Comparison of ENCODE assay signal across 9 mouse cellular contexts in the genomic region with DNA sequence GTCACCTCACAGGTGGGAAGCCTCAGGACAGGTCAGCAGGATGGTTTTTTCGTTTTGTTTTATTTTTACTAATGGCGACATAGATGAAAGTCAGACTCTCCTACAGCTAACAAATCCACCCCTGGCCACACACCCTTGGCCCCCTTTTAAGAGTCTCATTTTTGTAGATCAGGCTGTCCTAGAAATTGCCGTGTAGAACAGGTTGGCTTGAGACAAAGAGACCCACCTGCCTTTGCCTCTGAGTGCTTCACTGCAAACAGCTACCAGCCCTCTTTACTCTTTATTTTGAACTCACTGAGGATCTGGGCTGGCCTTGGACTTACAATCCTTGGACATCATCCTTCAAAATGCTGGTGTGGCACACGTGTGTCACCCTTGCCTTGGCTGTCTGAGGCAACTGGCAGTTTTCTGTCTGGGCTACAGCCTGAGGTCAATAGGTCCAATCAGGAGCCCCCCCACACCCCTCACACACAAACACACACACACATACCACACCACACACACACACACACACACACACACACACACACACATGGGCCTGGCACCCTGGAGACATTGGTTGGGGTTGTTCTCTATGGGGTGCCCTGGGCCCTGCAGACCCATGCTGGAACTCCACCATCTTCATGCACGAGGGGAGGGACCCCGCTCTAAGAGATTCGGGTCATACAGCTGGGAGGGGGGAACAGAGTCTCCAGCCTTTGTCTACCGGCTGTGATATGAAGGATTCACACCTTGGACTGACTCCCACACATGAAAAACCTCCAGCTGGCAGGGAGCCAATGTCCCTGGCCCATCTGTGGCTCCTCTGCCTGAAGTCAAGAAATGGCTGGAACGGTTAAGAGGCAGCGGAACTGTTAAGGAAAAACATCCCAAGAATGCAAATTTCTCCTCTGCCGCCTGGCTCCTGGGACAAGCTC. TPM values are rescaled to one million over a fixed set of nuclear protein-coding genes. Genes with fewer than 3 reads are reported as not detected.
DNase-seq lines count a peak whose midpoint lies in the region; ATAC-seq and TF ChIP-seq lines count a peak whose summit lies in the region.
"Had no signal": no experiment of that assay in that cellular context is flagged by ENCODE, and none has a peak within 500 bp of the region (broad histone marks: within the 10 kb centered on the region; RNA-seq: fewer than 3 reads in every experiment).

No protein-coding gene starts in this region.

- H3K36me3 ChIP-seq in forebrain, embryonic 10.5 days (replicated peaks): no peaks in the 10 kb centered on the region
- no peaks in the 10 kb centered on the region for H3K36me3 ChIP-seq in forebrain, embryonic 16.5 days (ENCODE audit: control insufficient read depth, insufficient read depth)
- no peaks in the 10 kb centered on the region for H3K36me3 ChIP-seq in stomach, embryonic 15.5 days
- no peaks in the 10 kb centered on the region for H3K36me3 ChIP-seq in stomach, postnatal 0 days (ENCODE audit: control insufficient read depth, insufficient read depth, low read length)
- no peaks in the 10 kb centered on the region for H3K36me3 ChIP-seq in intestine, embryonic 15.5 days
- no peaks in the 10 kb centered on the region for H3K36me3 ChIP-seq in thymus, adult 2 months (ENCODE audit: control insufficient read depth, insufficient read depth, low read length)
- H3K36me3 ChIP-seq: liver, embryonic 13.5 days had no signal

- no peak for TF ChIP-seq EP300 in stomach, postnatal 0 days (optimal IDR thresholded peaks at IDR 0.05)

- no peak for TF ChIP-seq CTCF in stomach, postnatal 0 days (IDR thresholded peaks at IDR 0.05; ENCODE audit: low read depth)
- TF ChIP-seq CTCF in thymus, adult 2 months (IDR thresholded peaks at IDR 0.05; ENCODE audit: borderline replicate concordance, control insufficient read depth, extremely low read depth, insufficient read depth, low read length, poor library complexity): no peak

- no peak for DNase-seq in forebrain, embryonic 10.5 days (ENCODE audit: extremely low spot score, low spot score)
- DNase-seq in stomach, postnatal 0 days (ENCODE audit: low spot score): no peak
- peak; percentile 33 for DNase-seq in mesoderm, embryonic 11.5 days (ENCODE audit: low read depth, low spot score)
- no peak for DNase-seq in frontal cortex, postnatal 10 days (ENCODE audit: low spot score in 2 of 2)
- no peak for DNase-seq in thymus, adult 2 months
- DNase-seq: liver, embryonic 13.5 days had no signal

- 0 out of 2 replicates have a peak overlapping the region, but pooled peaks have one; percentile 11 for H3K27ac ChIP-seq in forebrain, embryonic 10.5 days
- H3K27ac ChIP-seq in forebrain, embryonic 16.5 days (ENCODE audit: low read length): no peak overlapping the region
- H3K27ac ChIP-seq in stomach, embryonic 15.5 days: 0 out of 2 replicates have a peak overlapping the region, but pooled peaks have one; percentile 9
- H3K27ac ChIP-seq in stomach, postnatal 0 days (replicated peaks): no peak overlapping the region; the same call in 1 of the 2 replicates
- H3K27ac ChIP-seq in intestine, embryonic 15.5 days: peak overlapping the region; percentile 61; the same call in 1 of the 2 replicates
- H3K27ac ChIP-seq in thymus, adult 2 months (ENCODE audit: control insufficient read depth, insufficient read depth, low read length): no peak overlapping the region
- H3K27ac ChIP-seq: liver, embryonic 13.5 days had no signal

- 69% methylated on average over 11 of the region's 11 CpGs for WGBS in forebrain, embryonic 10.5 days
- WGBS in forebrain, embryonic 16.5 days: 50% methylated on average over 11 of the region's 11 CpGs
- WGBS in stomach, embryonic 15.5 days: 38% methylated on average over 11 of the region's 11 CpGs
- 37% methylated on average over 11 of the region's 11 CpGs for WGBS in stomach, postnatal 0 days
- 40% methylated on average over 11 of the region's 11 CpGs for WGBS in intestine, embryonic 15.5 days
- 86% methylated on average over 11 of the region's 11 CpGs for WGBS in thymus, adult 2 months

- no peak overlapping the region for H3K4me2 ChIP-seq in forebrain, embryonic 16.5 days (ENCODE audit: low read length)
- no peak overlapping the region for H3K4me2 ChIP-seq in stomach, embryonic 15.5 days
- no peak overlapping the region for H3K4me2 ChIP-seq in stomach, postnatal 0 days (replicated peaks; ENCODE audit: low read depth)
- H3K4me2 ChIP-seq in intestine, embryonic 15.5 days (replicated peaks): no peak overlapping the region
- H3K4me2 ChIP-seq: liver, embryonic 13.5 days had no signal

- no peak overlapping the region for H3K9ac ChIP-seq in forebrain, embryonic 16.5 days (replicated peaks; ENCODE audit: low read depth, low read length)
- no peak overlapping the region for H3K9ac ChIP-seq in stomach, embryonic 15.5 days
- no peak overlapping the region for H3K9ac ChIP-seq in stomach, postnatal 0 days (ENCODE audit: low read length)
- no peak overlapping the region for H3K9ac ChIP-seq in intestine, embryonic 15.5 days
- H3K9ac ChIP-seq: liver, embryonic 13.5 days had no signal

- H3K9me3 ChIP-seq in forebrain, embryonic 10.5 days: no peaks in the 10 kb centered on the region; the same call in 1 of the 2 replicates
- H3K9me3 ChIP-seq in forebrain, embryonic 16.5 days (ENCODE audit: control insufficient read depth, low read length): no peaks in the 10 kb centered on the region
- H3K9me3 ChIP-seq in stomach, embryonic 15.5 days: no peaks in the 10 kb centered on the region
- no peaks in the 10 kb centered on the region for H3K9me3 ChIP-seq in stomach, postnatal 0 days (ENCODE audit: control insufficient read depth, low read length)
- H3K9me3 ChIP-seq in intestine, embryonic 15.5 days: no peaks in the 10 kb centered on the region
- H3K9me3 ChIP-seq: liver, embryonic 13.5 days had no signal

- no peak for TF ChIP-seq POLR2A in thymus, adult 2 months (IDR thresholded peaks at IDR 0.05; ENCODE audit: control insufficient read depth, extremely low read depth, insufficient read depth, low read length, poor library complexity)

- no peak for ATAC-seq in forebrain, embryonic 16.5 days
- no peak for ATAC-seq in stomach, embryonic 15.5 days (ENCODE audit: insufficient read depth, low FRiP score, low read depth)
- ATAC-seq in stomach, postnatal 0 days (ENCODE audit: low FRiP score, low TSS enrichment): no peak
- ATAC-seq in intestine, embryonic 15.5 days: peak; percentile 9; the same call in 1 of the 2 replicates

- H3K4me1 ChIP-seq in forebrain, embryonic 10.5 days: peaks cover 14% of the 10 kb centered on the region
- H3K4me1 ChIP-seq in forebrain, embryonic 16.5 days (replicated peaks; ENCODE audit: control insufficient read depth, insufficient read depth, low read length): peaks cover 4% of the 10 kb centered on the region; the same call in 1 of the 2 replicates
- peaks cover 13% of the 10 kb centered on the region for H3K4me1 ChIP-seq in stomach, embryonic 15.5 days
- no peaks in the 10 kb centered on the region for H3K4me1 ChIP-seq in stomach, postnatal 0 days (replicated peaks; ENCODE audit: control insufficient read depth, insufficient read depth)
- peaks cover 30% of the 10 kb centered on the region for H3K4me1 ChIP-seq in intestine, embryonic 15.5 days (replicated peaks)
- H3K4me1 ChIP-seq in thymus, adult 2 months (replicated peaks; ENCODE audit: control insufficient read depth, insufficient read depth, low read length): no peaks in the 10 kb centered on the region

- H3K4me3 ChIP-seq in forebrain, embryonic 10.5 days: no peak overlapping the region
- H3K4me3 ChIP-seq in forebrain, embryonic 16.5 days (replicated peaks; ENCODE audit: low read length): no peak overlapping the region
- H3K4me3 ChIP-seq in stomach, embryonic 15.5 days (replicated peaks): no peak overlapping the region
- H3K4me3 ChIP-seq in stomach, postnatal 0 days (ENCODE audit: low read depth, low read length): no peak overlapping the region
- H3K4me3 ChIP-seq in intestine, embryonic 15.5 days (replicated peaks): no peak overlapping the region
- no peak overlapping the region for H3K4me3 ChIP-seq in thymus, adult 2 months (ENCODE audit: control insufficient read depth, insufficient read depth, low read length)
- H3K4me3 ChIP-seq: liver, embryonic 13.5 days had no signal

- no peaks in the 10 kb centered on the region; the same call in 1 of the 2 replicates for H3K27me3 ChIP-seq in forebrain, embryonic 10.5 days (ENCODE audit: poor library complexity, severe bottlenecking)
- H3K27me3 ChIP-seq in forebrain, embryonic 16.5 days (replicated peaks; ENCODE audit: control insufficient read depth, insufficient read depth, low read length): no peaks in the 10 kb centered on the region
- H3K27me3 ChIP-seq in stomach, embryonic 15.5 days (replicated peaks): no peaks in the 10 kb centered on the region
- H3K27me3 ChIP-seq in stomach, postnatal 0 days (ENCODE audit: control insufficient read depth, insufficient read depth, low read length): no peaks in the 10 kb centered on the region
- no peaks in the 10 kb centered on the region for H3K27me3 ChIP-seq in intestine, embryonic 15.5 days (replicated peaks)
- no peaks in the 10 kb centered on the region for H3K27me3 ChIP-seq in thymus, adult 2 months (ENCODE audit: control insufficient read depth, insufficient read depth, low read length)
- H3K27me3 ChIP-seq: liver, embryonic 13.5 days had no signal

RNA-seq across cellular contexts. Expression of a gene that starts 42.4 kb away (rescaled TPM):
- 6.3 and 6.9 TPM in 2 replicates for polyA plus RNA-seq in forebrain, embryonic 10.5 days (2016; fragmentation: Nextera tagmentation; extraction: Ambion mirVana)
- polyA plus RNA-seq in forebrain, embryonic 16.5 days (2015; fragmentation: Nextera tagmentation; extraction: Ambion mirVana): 41.0 and 47.4 TPM in 2 replicates
- polyA plus RNA-seq in stomach, embryonic 15.5 days (2015; fragmentation: Nextera tagmentation; extraction: Ambion mirVana): 4.8 and 4.9 TPM in 2 replicates
- polyA plus RNA-seq in stomach, postnatal 0 days (2015; fragmentation: Nextera tagmentation; extraction: Ambion mirVana): 1.3 and 1.8 TPM in 2 replicates
- 4.5 and 4.7 TPM in 2 replicates for polyA plus RNA-seq in intestine, embryonic 15.5 days (2015; fragmentation: Nextera tagmentation; extraction: Ambion mirVana)
- 0.63 and 0.80 TPM in 2 replicates for polyA plus RNA-seq in thymus, adult 2 months (2012; rRNA removed)

RNA-seq across cellular contexts. Expression of a gene that starts 42.5 kb away (rescaled TPM):
- polyA plus RNA-seq in forebrain, embryonic 10.5 days (2016; fragmentation: Nextera tagmentation; extraction: Ambion mirVana): 5.9 and 6.3 TPM in 2 replicates
- 5.8 and 7.0 TPM in 2 replicates for polyA plus RNA-seq in forebrain, embryonic 16.5 days (2015; fragmentation: Nextera tagmentation; extraction: Ambion mirVana)
- 33.6 TPM in 2 replicates for polyA plus RNA-seq in stomach, embryonic 15.5 days (2015; fragmentation: Nextera tagmentation; extraction: Ambion mirVana)
- 59.5 and 62.2 TPM in 2 replicates for polyA plus RNA-seq in stomach, postnatal 0 days (2015; fragmentation: Nextera tagmentation; extraction: Ambion mirVana)
- polyA plus RNA-seq in intestine, embryonic 15.5 days (2015; fragmentation: Nextera tagmentation; extraction: Ambion mirVana): 26.6 and 29.9 TPM in 2 replicates
- 36.2 and 53.2 TPM in 2 replicates for polyA plus RNA-seq in thymus, adult 2 months (2012; rRNA removed)

RNA-seq across cellular contexts. Expression of a gene that starts 53.1 kb away (rescaled TPM):
- polyA plus RNA-seq in forebrain, embryonic 10.5 days (2016; fragmentation: Nextera tagmentation; extraction: Ambion mirVana): 2.1 and 2.5 TPM in 2 replicates
- polyA plus RNA-seq in forebrain, embryonic 16.5 days (2015; fragmentation: Nextera tagmentation; extraction: Ambion mirVana): 37.6 and 45.4 TPM in 2 replicates
- polyA plus RNA-seq in stomach, embryonic 15.5 days (2015; fragmentation: Nextera tagmentation; extraction: Ambion mirVana): 0.73 and 1.1 TPM in 2 replicates
- 0.40 and 0.42 TPM in 2 replicates for polyA plus RNA-seq in stomach, postnatal 0 days (2015; fragmentation: Nextera tagmentation; extraction: Ambion mirVana)
- 0.94 and 1.2 TPM in 2 replicates for polyA plus RNA-seq in intestine, embryonic 15.5 days (2015; fragmentation: Nextera tagmentation; extraction: Ambion mirVana)
- 0.05 and 0.13 TPM in 2 replicates for polyA plus RNA-seq in thymus, adult 2 months (2012; rRNA removed)

RNA-seq across cellular contexts. Expression of a gene that starts 54.3 kb away (rescaled TPM):
- polyA plus RNA-seq in forebrain, embryonic 10.5 days (2016; fragmentation: Nextera tagmentation; extraction: Ambion mirVana): 85.6 and 89.5 TPM in 2 replicates
- 53.2 and 59.8 TPM in 2 replicates for polyA plus RNA-seq in forebrain, embryonic 16.5 days (2015; fragmentation: Nextera tagmentation; extraction: Ambion mirVana)
- polyA plus RNA-seq in stomach, embryonic 15.5 days (2015; fragmentation: Nextera tagmentation; extraction: Ambion mirVana): 38.1 and 46.1 TPM in 2 replicates
- 12.0 and 12.4 TPM in 2 replicates for polyA plus RNA-seq in stomach, postnatal 0 days (2015; fragmentation: Nextera tagmentation; extraction: Ambion mirVana)
- polyA plus RNA-seq in intestine, embryonic 15.5 days (2015; fragmentation: Nextera tagmentation; extraction: Ambion mirVana): 41.0 and 42.6 TPM in 2 replicates
- polyA plus RNA-seq in thymus, adult 2 months (2012; rRNA removed): 44.2 and 52.7 TPM in 2 replicates

Comparison
In these comparisons a context has a peak if more than half of its experiments do, and no peak if none do; other contexts are left out.
1. H3K27ac ChIP-seq: peak in forebrain, embryonic 10.5 days (single experiment), stomach, embryonic 15.5 days (single experiment) and intestine, embryonic 15.5 days (single experiment); none in forebrain, embryonic 16.5 days (single experiment), stomach, postnatal 0 days (single experiment) and thymus, adult 2 months (single experiment).
2. RNA of a gene that starts 53.1 kb away (polyA plus RNA-seq): 37.6 to 45.4 TPM in forebrain, embryonic 16.5 days; 2.1 to 2.5 TPM in forebrain, embryonic 10.5 days, 0.73 to 1.1 TPM in stomach, embryonic 15.5 days, 0.94 to 1.2 TPM in intestine, embryonic 15.5 days, 0.40 to 0.42 TPM in stomach, postnatal 0 days and 0.05 to 0.13 TPM in thymus, adult 2 months; every median in the first group is over 10 times any median in the second.